Mouse (Mus musculus) liver, postnatal 0 days (tissue): ENCODE measurements around the gene Lfng. TPM values are rescaled to one million over a fixed set of nuclear protein-coding genes. Genes with fewer than 3 reads are reported as not detected.
A peak's percentile ranks its signal among the peaks of the same experiment; 100 is the strongest.

ENCODE experiments used
- ATAC-seq: fragments of 200-750 bp; cut with Nextera tagmentation; 2 replicates; pipeline ENCODE4 v1.8.0; 2017; ENCODE audit warnings: mild to moderate bottlenecking, moderate library complexity
- DNase-seq: peaks from one replicate; pipeline ENCODE4 v3.0.0-alpha.2; 2016
- H3K27ac ChIP-seq: fragments of 300-500 bp; sonication (generic); 2 replicates; pipeline ENCODE4 v1.5.1; 2014; ENCODE audit warnings: antibody characterized with exemption, moderate library complexity, mild to moderate bottlenecking, low read depth
- H3K27me3 ChIP-seq: fragments of 300-500 bp; sonication (generic); 2 replicates; pipeline ENCODE4 v1.6.1; 2014; ENCODE audit warnings: low read length, control low read depth, mixed read lengths; ENCODE audit not compliant: insufficient read depth
- H3K36me3 ChIP-seq: fragments of 300-500 bp; sonication (generic); replicated peaks from 2 replicates; pipeline ENCODE4 v1.6.1; 2014; ENCODE audit warnings: mild to moderate bottlenecking, control low read depth, low read length, moderate library complexity, mixed read lengths; ENCODE audit not compliant: insufficient read depth
- H3K4me1 ChIP-seq: fragments of 300-500 bp; sonication (generic); 2 replicates; pipeline ENCODE4 v1.6.1; 2014; ENCODE audit warnings: antibody characterized with exemption, mild to moderate bottlenecking, control low read depth; ENCODE audit not compliant: insufficient read depth
- H3K4me2 ChIP-seq: fragments of 300-500 bp; sonication (generic); 2 replicates; pipeline ENCODE4 v1.6.1; 2014; ENCODE audit warnings: low read depth, mild to moderate bottlenecking, low read length, moderate library complexity, mixed read lengths
- H3K4me3 ChIP-seq: fragments of 300-500 bp; sonication (generic); 2 replicates; pipeline ENCODE4 v1.5.1; 2014; ENCODE audit warnings: low read depth, low read length
- H3K9ac ChIP-seq: fragments of 300-500 bp; sonication (generic); replicated peaks from 2 replicates; pipeline ENCODE4 v1.6.1; 2014; ENCODE audit warnings: mild to moderate bottlenecking, moderate library complexity
- H3K9me3 ChIP-seq: fragments of 300-500 bp; sonication (generic); 2 replicates; pipeline ENCODE4 v1.6.1; 2016; ENCODE audit warnings: mild to moderate bottlenecking, control low read depth, low read length, mixed read lengths
- CTCF ChIP-seq: sonication (generic); IDR thresholded peaks from 2 replicates; pipeline ENCODE4 v1.5.1; 2016; ENCODE audit warnings: antibody characterized with exemption, low read depth
- EP300 ChIP-seq: IDR thresholded peaks from 2 replicates; pipeline ENCODE4 v1.6.1; 2016; ENCODE audit warnings: antibody characterized with exemption, low read depth, mild to moderate bottlenecking
- WGBS: fragments of 180-500 bp; shearing (Covaris S2); extraction: QIAGEN DNeasy Blood & Tissue Kit; methylation state at CpG from one replicate; pipeline ENCODE4 v1.1.7; 2014; ENCODE audit not compliant: insufficient replicate concordance; 5-methylcytosine and 5-hydroxymethylcytosine counted together
- polyA plus RNA-seq: library from polyadenylated mRNA; unstranded; fragments of >200 nt; fragmentation: Nextera tagmentation; extraction: Ambion mirVana; gene quantifications from 2 replicates; pipeline ENCODE4 v1.2.1, GENCODE M21; 2015

Gene Lfng
- polyA plus RNA-seq, 1 experiment from 2014 or later: 5.9 TPM

- Histone ChIP-seq H3K9me3 (no peaks in the 10 kb centered on the region), H3K27ac (no peak overlapping the region), H3K4me3 (no peak overlapping the region), H3K36me3 (peaks cover 26% of the 10 kb centered on the region), H3K9ac (no peak overlapping the region), H3K27me3 (no peaks in the 10 kb centered on the region), H3K4me2 (no peak overlapping the region), H3K4me1 (no peaks in the 10 kb centered on the region)
- DNase-seq (no peak), ATAC-seq (no peak)
- 86% methylated on average over 23 of the region's 23 CpGs for WGBS
- TF ChIP-seq EP300: no peak
- no peak for TF ChIP-seq CTCF
Observed at GRCm38 (mm10) chr5:140622978-140623670, 16.0 kb downstream of the Lfng start.

GRCm38 (mm10) chr5:140623791-140624190 lies 16.7 kb downstream of the Lfng start:
- no peaks in the 10 kb centered on the region for H3K4me1 ChIP-seq
- no peak overlapping the region for H3K9ac ChIP-seq
- TF ChIP-seq CTCF (no peak), EP300 (no peak)
- no peak overlapping the region for H3K4me3 ChIP-seq
- H3K36me3 ChIP-seq: peaks cover 33% of the 10 kb centered on the region
- DNase-seq (no peak), ATAC-seq (no peak)
- no peak overlapping the region for H3K27ac ChIP-seq
- H3K9me3 ChIP-seq: no peaks in the 10 kb centered on the region
- no peak overlapping the region for H3K4me2 ChIP-seq
- 48% methylated on average over 4 of the region's 4 CpGs for WGBS
- no peaks in the 10 kb centered on the region for H3K27me3 ChIP-seq

DNA sequence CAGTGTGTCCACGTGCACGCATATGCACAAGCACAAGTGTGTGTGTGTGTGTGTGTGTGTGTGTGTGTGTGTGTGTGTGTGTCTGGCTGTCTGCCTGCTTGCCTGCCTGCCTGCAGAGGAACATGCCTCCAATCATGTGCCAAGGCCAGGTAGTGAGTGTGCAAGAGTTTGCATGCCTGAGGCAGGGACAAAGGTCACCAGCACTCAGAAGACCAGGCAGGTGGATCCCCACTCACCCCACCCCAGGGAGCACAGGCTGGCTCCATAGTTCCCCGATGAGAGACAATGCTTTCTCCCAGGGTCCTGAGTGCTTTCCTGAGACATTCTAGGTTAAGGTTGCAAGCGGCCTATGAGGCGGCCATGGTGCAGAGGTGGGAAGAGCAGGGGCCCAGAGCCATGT lies 17.1 kb downstream of the Lfng start:
- Histone ChIP-seq H3K27ac (no peak overlapping the region), H3K4me3 (no peak overlapping the region), H3K9me3 (no peaks in the 10 kb centered on the region), H3K4me2 (no peak overlapping the region), H3K9ac (no peak overlapping the region), H3K27me3 (no peaks in the 10 kb centered on the region), H3K4me1 (no peaks in the 10 kb centered on the region), H3K36me3 (peaks cover 37% of the 10 kb centered on the region)
- no peak for DNase-seq
- peak; percentile 14; the same call in 1 of the 2 replicates for ATAC-seq
- WGBS: 84% methylated on average over 5 of the region's 5 CpGs
- no peak for TF ChIP-seq EP300
- no peak for TF ChIP-seq CTCF

- 91% methylated on average over 13 of the region's 13 CpGs for WGBS
- Histone ChIP-seq H3K9me3 (no peaks in the 10 kb centered on the region), H3K4me3 (no peak overlapping the region), H3K27ac (no peak overlapping the region), H3K9ac (no peak overlapping the region), H3K4me2 (no peak overlapping the region), H3K4me1 (no peaks in the 10 kb centered on the region), H3K27me3 (no peaks in the 10 kb centered on the region), H3K36me3 (peaks cover 44% of the 10 kb centered on the region)
- no peak for DNase-seq
- TF ChIP-seq CTCF (no peak), EP300 (no peak)
- no peak for ATAC-seq
Observed at GRCm38 (mm10) chr5:140624961-140625360, 17.8 kb downstream of the Lfng start.

GRCm38 (mm10) chr5:140627580-140627979 lies 20.5 kb downstream of the Lfng start:
- no peaks in the 10 kb centered on the region for H3K4me1 ChIP-seq
- no peak for ATAC-seq
- no peak overlapping the region for H3K27ac ChIP-seq
- H3K9ac ChIP-seq: no peak overlapping the region
- no peak for TF ChIP-seq EP300
- TF ChIP-seq CTCF: peak; percentile 29
- no peaks in the 10 kb centered on the region for H3K27me3 ChIP-seq
- H3K4me2 ChIP-seq: no peak overlapping the region
- WGBS: 89% methylated on average over 5 of the region's 5 CpGs
- no peak for DNase-seq
- H3K36me3 ChIP-seq: peaks cover 43% of the 10 kb centered on the region
- H3K4me3 ChIP-seq: no peak overlapping the region
- no peaks in the 10 kb centered on the region for H3K9me3 ChIP-seq

DNA sequence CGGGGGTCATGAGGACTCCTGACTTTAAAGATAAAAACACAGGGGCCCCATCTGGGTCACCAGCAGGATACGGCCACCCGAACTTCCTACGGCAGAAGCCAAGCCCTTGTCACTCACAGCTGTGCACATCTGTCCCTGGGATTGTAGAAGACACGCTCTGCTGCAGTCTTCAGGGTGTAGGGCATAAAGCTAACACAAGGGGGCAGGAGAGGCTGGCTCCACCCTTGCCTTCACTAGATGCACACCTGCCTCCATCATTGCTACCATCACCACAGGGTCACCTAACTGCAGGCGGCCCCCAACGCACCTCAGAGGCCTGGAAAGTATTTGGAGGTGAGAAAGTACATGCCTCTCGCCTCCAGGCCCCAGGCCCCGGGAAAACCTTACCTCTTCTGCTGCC lies 21.9 kb downstream of the Lfng start:
- Histone ChIP-seq H3K4me2 (no peak overlapping the region), H3K27ac (no peak overlapping the region), H3K27me3 (no peaks in the 10 kb centered on the region), H3K9me3 (no peaks in the 10 kb centered on the region), H3K4me3 (no peak overlapping the region), H3K9ac (no peak overlapping the region), H3K36me3 (peaks cover 38% of the 10 kb centered on the region), H3K4me1 (peaks cover 4% of the 10 kb centered on the region)
- DNase-seq (peak; percentile 49), ATAC-seq (no peak)
- peak; percentile 77 for TF ChIP-seq CTCF
- TF ChIP-seq EP300: no peak
- WGBS: 87% methylated on average over 9 of the region's 9 CpGs

GRCm38 (mm10) chr5:140633432-140633831 lies 26.3 kb downstream of the Lfng start:
- Histone ChIP-seq H3K27me3 (no peaks in the 10 kb centered on the region), H3K9ac (no peak overlapping the region), H3K9me3 (no peaks in the 10 kb centered on the region), H3K27ac (no peak overlapping the region), H3K36me3 (peaks cover 29% of the 10 kb centered on the region), H3K4me3 (no peak overlapping the region), H3K4me1 (peaks cover 12% of the 10 kb centered on the region), H3K4me2 (no peak overlapping the region)
- ATAC-seq (no peak), DNase-seq (no peak)
- WGBS: 82% methylated on average over 7 of the region's 7 CpGs
- TF ChIP-seq CTCF (no peak), EP300 (no peak)
